Mouse (Mus musculus): Measurements from ENCODE around the gene Kat6b. TPM values are rescaled to one million over a fixed set of nuclear protein-coding genes. Genes with fewer than 3 reads are reported as not detected.

The Kat6b gene
- polyA plus RNA-seq, 1 experiment from 2014 or later = 17.9 TPM

DNA sequence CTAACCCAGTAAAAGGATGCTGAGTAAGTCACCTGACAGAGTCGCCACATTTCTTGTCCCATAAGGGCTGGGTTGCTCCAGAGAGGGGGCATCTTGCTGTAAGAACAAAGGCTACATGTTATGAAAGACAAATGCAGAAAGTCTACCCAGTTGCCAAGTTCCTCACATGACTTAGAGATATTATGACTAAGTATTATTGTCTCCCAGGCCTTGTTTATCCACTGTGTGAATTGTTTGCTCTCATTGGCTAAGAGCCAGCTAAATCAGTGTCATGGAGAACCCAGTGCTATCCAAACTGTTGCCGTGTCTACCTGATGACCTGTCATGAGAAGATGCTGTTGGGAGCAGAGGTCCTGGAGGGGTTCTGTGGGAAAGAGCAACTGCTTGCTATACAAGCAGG is 27.3 kb upstream of the Kat6b start:
- Histone ChIP-seq H3K9ac (replicated peaks; ENCODE audit: low read length) (no peak overlapping the region), H3K4me3 (ENCODE audit: low read depth, low read length) (no peak overlapping the region), H3K4me1 (ENCODE audit: control insufficient read depth, insufficient read depth, low read length) (no peaks in the 10 kb centered on the region), H3K27me3 (ENCODE audit: control insufficient read depth, insufficient read depth, low read length) (no peaks in the 10 kb centered on the region), H3K27ac (replicated peaks; ENCODE audit: low read depth, low read length) (no peak overlapping the region), H3K9me3 (replicated peaks; ENCODE audit: control insufficient read depth, low read length) (no peaks in the 10 kb centered on the region), H3K36me3 (replicated peaks; ENCODE audit: control insufficient read depth, insufficient read depth, low read depth, low read length) (no peaks in the 10 kb centered on the region), H3K4me2 (ENCODE audit: low read depth, low read length) (no peak overlapping the region)
- DNase-seq (ENCODE audit: low spot score) = no peak
- 89% methylated on average over 2 of the region's 2 CpGs for WGBS
- ATAC-seq (replicated peaks; ENCODE audit: insufficient number of reproducible peaks, low FRiP score, low TSS enrichment, low read depth) = no peak

DNA sequence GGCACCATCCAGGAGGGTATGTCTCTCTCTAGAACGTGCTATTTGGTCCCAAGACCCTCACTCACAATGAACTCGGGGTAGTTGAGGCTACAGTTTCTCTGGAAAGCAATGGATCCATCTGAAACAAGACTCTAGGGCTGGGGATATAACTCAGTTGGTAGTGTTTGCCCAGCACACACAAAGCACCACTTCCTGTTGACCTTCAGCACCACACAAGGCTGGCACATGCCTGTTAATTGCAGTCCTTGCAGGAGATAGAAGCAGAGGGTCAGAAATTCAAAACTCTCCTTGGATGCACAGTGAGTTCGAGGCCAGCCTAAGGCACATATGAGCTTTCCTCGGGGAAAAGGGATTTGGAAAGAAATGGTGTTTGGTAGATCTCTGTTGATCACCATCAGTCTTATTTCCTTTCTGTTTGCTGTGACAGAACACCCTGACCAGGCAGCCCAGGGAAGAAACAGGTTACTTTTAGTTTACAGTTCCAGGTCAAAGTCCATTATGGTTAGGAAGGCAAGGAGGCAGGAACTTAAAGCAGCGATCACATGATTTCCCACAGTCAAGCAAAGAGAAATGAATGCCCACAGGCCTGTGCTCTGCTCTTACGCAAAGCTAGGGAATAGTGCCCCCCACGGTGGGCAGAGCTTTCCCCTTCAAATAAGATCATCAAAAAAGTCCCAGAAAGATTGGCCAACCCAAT is 25.4 kb upstream of the Kat6b start:
- ATAC-seq (replicated peaks; ENCODE audit: insufficient number of reproducible peaks, low FRiP score, low TSS enrichment, low read depth) (no peak), DNase-seq (ENCODE audit: low spot score) (no peak)
- Histone ChIP-seq H3K4me2 (ENCODE audit: low read depth, low read length) (no peak overlapping the region), H3K4me3 (ENCODE audit: low read depth, low read length) (no peak overlapping the region), H3K9ac (replicated peaks; ENCODE audit: low read length) (no peak overlapping the region), H3K27me3 (ENCODE audit: control insufficient read depth, insufficient read depth, low read length) (no peaks in the 10 kb centered on the region), H3K9me3 (replicated peaks; ENCODE audit: control insufficient read depth, low read length) (no peaks in the 10 kb centered on the region), H3K4me1 (ENCODE audit: control insufficient read depth, insufficient read depth, low read length) (no peaks in the 10 kb centered on the region), H3K36me3 (replicated peaks; ENCODE audit: control insufficient read depth, insufficient read depth, low read depth, low read length) (no peaks in the 10 kb centered on the region), H3K27ac (replicated peaks; ENCODE audit: low read depth, low read length) (no peak overlapping the region)
- 90% methylated on average over 7 of the region's 7 CpGs for WGBS

DNA sequence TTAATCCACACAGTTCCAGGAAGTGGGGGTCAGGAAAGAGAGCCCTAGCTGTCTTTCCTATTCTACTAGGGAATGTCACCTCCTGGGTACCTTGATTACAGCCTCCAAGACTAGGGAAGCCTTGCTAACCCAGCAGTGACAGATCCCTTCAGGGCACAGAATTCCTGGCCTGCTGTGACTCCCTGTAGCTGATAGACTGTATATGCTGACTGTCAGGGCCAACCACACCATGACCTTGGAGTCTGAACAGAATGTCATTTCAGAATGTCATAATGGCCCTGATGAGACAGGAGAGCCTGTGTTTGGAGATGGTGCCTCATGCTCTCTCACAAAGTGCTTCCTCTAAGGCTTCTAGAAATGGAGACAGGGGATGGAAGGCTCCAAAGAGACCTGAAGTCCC is 24.7 kb upstream of the Kat6b start:
- H3K9me3 ChIP-seq (replicated peaks; ENCODE audit: control insufficient read depth, low read length) = no peaks in the 10 kb centered on the region
- no peaks in the 10 kb centered on the region for H3K36me3 ChIP-seq (replicated peaks; ENCODE audit: control insufficient read depth, insufficient read depth, low read depth, low read length)
- no peak overlapping the region for H3K27ac ChIP-seq (replicated peaks; ENCODE audit: low read depth, low read length)
- no peak overlapping the region for H3K9ac ChIP-seq (replicated peaks; ENCODE audit: low read length)
- ATAC-seq (replicated peaks; ENCODE audit: insufficient number of reproducible peaks, low FRiP score, low TSS enrichment, low read depth) (no peak), DNase-seq (ENCODE audit: low spot score) (no peak)
- no peak overlapping the region for H3K4me2 ChIP-seq (ENCODE audit: low read depth, low read length)
- no peaks in the 10 kb centered on the region for H3K4me1 ChIP-seq (ENCODE audit: control insufficient read depth, insufficient read depth, low read length)
- no peak overlapping the region for H3K4me3 ChIP-seq (ENCODE audit: low read depth, low read length)
- no peaks in the 10 kb centered on the region for H3K27me3 ChIP-seq (ENCODE audit: control insufficient read depth, insufficient read depth, low read length)

DNA sequence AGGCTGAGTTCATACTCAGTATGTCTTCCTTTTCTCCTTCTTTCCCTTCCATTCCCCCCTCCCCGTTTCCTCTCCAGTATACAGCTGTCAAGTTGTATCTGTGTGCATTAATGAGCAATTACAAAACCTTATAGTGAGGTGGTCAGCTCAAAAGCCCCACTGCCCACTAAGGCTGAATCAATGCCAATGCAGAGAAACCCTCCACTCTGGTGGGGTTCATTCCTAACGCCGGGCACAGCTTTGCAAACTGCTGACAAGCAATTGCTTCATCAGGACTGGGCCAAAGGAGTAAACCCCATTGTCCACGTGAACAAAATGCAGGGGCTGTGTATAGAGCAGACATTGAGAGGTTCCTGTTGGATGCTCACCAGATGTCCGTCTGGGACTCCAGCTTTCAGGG is 23.4 kb upstream of the Kat6b start:
- H3K4me1 ChIP-seq (ENCODE audit: control insufficient read depth, insufficient read depth, low read length) = no peaks in the 10 kb centered on the region
- WGBS = 77% methylated on average over 5 of the region's 5 CpGs
- no peak overlapping the region for H3K27ac ChIP-seq (replicated peaks; ENCODE audit: low read depth, low read length)
- H3K4me2 ChIP-seq (ENCODE audit: low read depth, low read length) = no peak overlapping the region
- no peaks in the 10 kb centered on the region for H3K36me3 ChIP-seq (replicated peaks; ENCODE audit: control insufficient read depth, insufficient read depth, low read depth, low read length)
- no peaks in the 10 kb centered on the region for H3K27me3 ChIP-seq (ENCODE audit: control insufficient read depth, insufficient read depth, low read length)
- DNase-seq (ENCODE audit: low spot score) (no peak), ATAC-seq (replicated peaks; ENCODE audit: insufficient number of reproducible peaks, low FRiP score, low TSS enrichment, low read depth) (no peak)
- H3K4me3 ChIP-seq (ENCODE audit: low read depth, low read length) = no peak overlapping the region
- no peak overlapping the region for H3K9ac ChIP-seq (replicated peaks; ENCODE audit: low read length)
- H3K9me3 ChIP-seq (replicated peaks; ENCODE audit: control insufficient read depth, low read length) = no peaks in the 10 kb centered on the region

DNA sequence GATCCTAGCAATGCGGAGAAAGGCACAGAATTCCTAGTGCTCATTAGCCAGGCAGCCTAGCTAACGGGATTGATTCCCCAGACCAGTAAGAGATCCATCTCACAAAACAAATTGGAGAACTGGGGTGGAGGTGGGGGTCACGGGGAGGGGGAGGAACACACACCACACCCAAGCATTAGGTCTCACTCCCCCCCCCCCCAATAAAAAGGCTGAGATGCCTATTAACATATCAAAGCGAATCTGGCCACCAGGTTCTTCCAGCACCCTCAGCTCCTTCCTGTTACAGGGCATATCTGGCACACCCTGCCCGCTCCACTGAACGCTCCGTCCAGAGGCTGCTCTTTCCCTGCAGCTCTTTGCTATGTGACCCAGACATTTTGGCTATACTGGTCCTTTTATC is 22.5 kb upstream of the Kat6b start:
- ATAC-seq (replicated peaks; ENCODE audit: insufficient number of reproducible peaks, low FRiP score, low TSS enrichment, low read depth) (no peak), DNase-seq (ENCODE audit: low spot score) (no peak)
- Histone ChIP-seq H3K27me3 (ENCODE audit: control insufficient read depth, insufficient read depth, low read length) (no peaks in the 10 kb centered on the region), H3K4me1 (ENCODE audit: control insufficient read depth, insufficient read depth, low read length) (no peaks in the 10 kb centered on the region), H3K9me3 (replicated peaks; ENCODE audit: control insufficient read depth, low read length) (no peaks in the 10 kb centered on the region), H3K36me3 (replicated peaks; ENCODE audit: control insufficient read depth, insufficient read depth, low read depth, low read length) (no peaks in the 10 kb centered on the region), H3K9ac (replicated peaks; ENCODE audit: low read length) (no peak overlapping the region), H3K4me2 (ENCODE audit: low read depth, low read length) (no peak overlapping the region), H3K4me3 (ENCODE audit: low read depth, low read length) (no peak overlapping the region), H3K27ac (replicated peaks; ENCODE audit: low read depth, low read length) (no peak overlapping the region)
- WGBS = 79% methylated on average over 7 of the region's 7 CpGs

DNA sequence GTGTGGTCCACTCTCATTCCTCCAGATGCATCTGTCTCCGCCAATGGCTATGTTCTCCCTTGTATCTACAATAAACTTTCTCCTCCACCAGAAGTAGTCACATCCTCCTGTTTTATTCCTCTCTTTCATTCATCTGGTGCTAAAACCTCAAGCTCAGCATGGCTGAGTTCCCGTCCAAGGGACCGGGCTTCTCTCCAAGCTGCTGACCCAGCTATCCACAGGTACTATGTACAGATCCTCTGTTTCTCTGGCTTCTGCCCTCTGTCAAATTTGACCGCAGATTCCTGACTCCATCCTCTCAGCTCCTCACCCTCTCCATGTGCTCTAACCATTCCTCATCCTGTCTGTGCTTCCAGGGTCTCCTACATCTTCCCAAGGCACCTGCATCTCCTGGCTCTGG is 22.1 kb upstream of the Kat6b start:
- ATAC-seq (replicated peaks; ENCODE audit: insufficient number of reproducible peaks, low FRiP score, low TSS enrichment, low read depth) (no peak), DNase-seq (ENCODE audit: low spot score) (no peak)
- Histone ChIP-seq H3K27ac (replicated peaks; ENCODE audit: low read depth, low read length) (no peak overlapping the region), H3K4me2 (ENCODE audit: low read depth, low read length) (no peak overlapping the region), H3K4me3 (ENCODE audit: low read depth, low read length) (no peak overlapping the region), H3K27me3 (ENCODE audit: control insufficient read depth, insufficient read depth, low read length) (no peaks in the 10 kb centered on the region), H3K36me3 (replicated peaks; ENCODE audit: control insufficient read depth, insufficient read depth, low read depth, low read length) (no peaks in the 10 kb centered on the region), H3K4me1 (ENCODE audit: control insufficient read depth, insufficient read depth, low read length) (no peaks in the 10 kb centered on the region), H3K9ac (replicated peaks; ENCODE audit: low read length) (no peak overlapping the region), H3K9me3 (replicated peaks; ENCODE audit: control insufficient read depth, low read length) (no peaks in the 10 kb centered on the region)
- WGBS = 91% methylated on average over 4 of the region's 4 CpGs

DNA sequence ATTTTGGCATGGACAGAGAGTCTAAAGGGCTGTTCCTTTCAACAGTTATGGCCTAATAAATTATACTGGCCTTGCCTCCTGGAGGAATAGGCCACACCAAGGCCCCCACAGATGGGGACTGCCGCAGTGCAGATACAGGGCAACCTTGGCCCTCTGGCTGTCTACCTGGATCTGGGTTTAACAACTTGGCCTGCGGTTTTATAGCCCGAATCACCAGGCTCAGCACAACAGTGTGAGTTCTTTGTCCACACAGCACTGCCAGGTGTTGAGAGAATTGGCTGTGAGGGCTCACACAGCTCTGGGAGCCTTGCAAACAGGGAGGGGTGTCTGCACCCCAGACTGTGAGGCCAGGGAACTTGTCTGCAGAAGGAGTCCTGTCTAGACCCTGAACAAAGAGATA is 18.8 kb upstream of the Kat6b start:
- Histone ChIP-seq H3K36me3 (replicated peaks; ENCODE audit: control insufficient read depth, insufficient read depth, low read depth, low read length) (no peaks in the 10 kb centered on the region), H3K9ac (replicated peaks; ENCODE audit: low read length) (no peak overlapping the region), H3K27me3 (ENCODE audit: control insufficient read depth, insufficient read depth, low read length) (no peaks in the 10 kb centered on the region), H3K4me1 (ENCODE audit: control insufficient read depth, insufficient read depth, low read length) (no peaks in the 10 kb centered on the region), H3K27ac (replicated peaks; ENCODE audit: low read depth, low read length) (no peak overlapping the region), H3K9me3 (replicated peaks; ENCODE audit: control insufficient read depth, low read length) (no peaks in the 10 kb centered on the region), H3K4me3 (ENCODE audit: low read depth, low read length) (no peak overlapping the region), H3K4me2 (ENCODE audit: low read depth, low read length) (no peak overlapping the region)
- ATAC-seq (replicated peaks; ENCODE audit: insufficient number of reproducible peaks, low FRiP score, low TSS enrichment, low read depth) (no peak), DNase-seq (ENCODE audit: low spot score) (no peak)
- WGBS = 98% methylated on average over 3 of the region's 3 CpGs

DNA sequence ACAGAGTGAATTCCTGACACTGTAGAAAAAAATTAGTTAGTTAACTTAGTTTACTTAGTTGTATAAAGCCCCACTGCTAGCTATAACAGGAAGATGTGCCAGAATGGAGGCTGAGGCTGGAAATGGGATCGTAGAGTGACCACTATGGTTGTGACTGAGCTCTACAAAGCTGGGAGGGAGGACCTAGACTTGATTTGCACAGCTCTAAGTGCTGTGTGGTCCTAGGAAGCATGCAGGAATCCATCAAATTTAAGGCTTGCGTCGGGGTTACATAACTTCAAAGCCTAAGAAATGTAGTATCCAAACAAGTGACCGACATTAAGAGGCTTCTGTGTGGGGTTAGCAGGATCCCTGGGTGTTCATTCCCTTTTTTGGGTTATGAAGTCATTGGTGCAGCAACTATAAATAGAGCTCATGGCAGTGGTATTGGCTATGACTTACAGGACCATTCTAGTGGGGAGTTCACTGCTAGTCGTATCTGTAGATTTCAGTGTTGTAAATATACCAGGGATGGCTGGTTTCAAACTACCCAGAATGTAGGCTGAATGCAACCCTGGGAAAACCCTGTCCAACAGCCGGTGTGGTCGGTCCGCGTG is 18.0 kb upstream of the Kat6b start:
- Histone ChIP-seq H3K27ac (replicated peaks; ENCODE audit: low read depth, low read length) (no peak overlapping the region), H3K36me3 (replicated peaks; ENCODE audit: control insufficient read depth, insufficient read depth, low read depth, low read length) (no peaks in the 10 kb centered on the region)
- WGBS = 90% methylated on average over 9 of the region's 9 CpGs

More for the DNA sequence above, 18.0 kb upstream of the Kat6b start:
- no peak overlapping the region for H3K4me2 ChIP-seq (ENCODE audit: low read depth, low read length)
- H3K9me3 ChIP-seq (replicated peaks; ENCODE audit: control insufficient read depth, low read length) = no peaks in the 10 kb centered on the region
- no peak for DNase-seq (ENCODE audit: low spot score)
- H3K27me3 ChIP-seq (ENCODE audit: control insufficient read depth, insufficient read depth, low read length) = no peaks in the 10 kb centered on the region
- no peak for ATAC-seq (replicated peaks; ENCODE audit: insufficient number of reproducible peaks, low FRiP score, low TSS enrichment, low read depth)
- no peaks in the 10 kb centered on the region for H3K4me1 ChIP-seq (ENCODE audit: control insufficient read depth, insufficient read depth, low read length)
- no peak overlapping the region for H3K4me3 ChIP-seq (ENCODE audit: low read depth, low read length)
- H3K9ac ChIP-seq (replicated peaks; ENCODE audit: low read length) = no peak overlapping the region

Measured in embryonic facial prominence, embryonic 11.5 days (tissue).